Mouse (Mus musculus) midbrain, embryonic 13.5 days (tissue): Measurements from ENCODE around the gene Hoxb8. TPM values are rescaled to one million over a fixed set of nuclear protein-coding genes. Genes with fewer than 3 reads are reported as not detected.

ENCODE experiments used
- ATAC-seq: fragments of 200-750 bp; cut with Nextera tagmentation; 2 replicates; pipeline ENCODE4 v1.8.0; 2017; ENCODE audit warnings: mild to moderate bottlenecking, moderate TSS enrichment, moderate library complexity
- H3K27ac ChIP-seq: fragments of 300-500 bp; sonication (generic); 2 replicates; pipeline ENCODE4 v1.5.1; 2015; ENCODE audit warnings: inconsistent platforms, mild to moderate bottlenecking, moderate library complexity
- H3K27me3 ChIP-seq: fragments of 300-500 bp; sonication (generic); 2 replicates; pipeline ENCODE4 v1.6.1; 2015; ENCODE audit warnings: mild to moderate bottlenecking, inconsistent platforms
- H3K36me3 ChIP-seq: fragments of 300-500 bp; sonication (generic); 2 replicates; pipeline ENCODE4 v1.6.1; 2015; ENCODE audit warnings: mild to moderate bottlenecking, inconsistent platforms
- H3K4me1 ChIP-seq: fragments of 300-500 bp; sonication (generic); replicated peaks from 2 replicates; pipeline ENCODE4 v1.6.1; 2015; ENCODE audit warnings: inconsistent platforms
- H3K4me2 ChIP-seq: fragments of 300-500 bp; sonication (generic); replicated peaks from 2 replicates; pipeline ENCODE4 v1.6.1; 2015; ENCODE audit warnings: moderate library complexity, mild to moderate bottlenecking, inconsistent platforms
- H3K4me3 ChIP-seq: fragments of 300-500 bp; sonication (generic); replicated peaks from 2 replicates; pipeline ENCODE4 v1.5.1; 2015; ENCODE audit warnings: mild to moderate bottlenecking, inconsistent platforms
- H3K9ac ChIP-seq: fragments of 300-500 bp; sonication (generic); replicated peaks from 2 replicates; pipeline ENCODE4 v1.6.1; 2015; ENCODE audit warnings: mild to moderate bottlenecking, inconsistent platforms
- H3K9me3 ChIP-seq: fragments of 300-500 bp; sonication (generic); 2 replicates; pipeline ENCODE4 v1.6.1; 2016; ENCODE audit warnings: mild to moderate bottlenecking, inconsistent platforms
- WGBS: fragments of 180-500 bp; shearing (Covaris S2); methylation state at CpG from one replicate; pipeline ENCODE4 v1.1.7; 2015; 5-methylcytosine and 5-hydroxymethylcytosine counted together
- polyA plus RNA-seq: library from polyadenylated mRNA; unstranded; fragments of >200 nt; fragmentation: Nextera tagmentation; extraction: Ambion mirVana; gene quantifications from 2 replicates; pipeline ENCODE4 v1.2.1, GENCODE M21; 2015

The Hoxb8 gene
- polyA plus RNA-seq, 1 experiment from 2014 or later = not detected

DNA sequence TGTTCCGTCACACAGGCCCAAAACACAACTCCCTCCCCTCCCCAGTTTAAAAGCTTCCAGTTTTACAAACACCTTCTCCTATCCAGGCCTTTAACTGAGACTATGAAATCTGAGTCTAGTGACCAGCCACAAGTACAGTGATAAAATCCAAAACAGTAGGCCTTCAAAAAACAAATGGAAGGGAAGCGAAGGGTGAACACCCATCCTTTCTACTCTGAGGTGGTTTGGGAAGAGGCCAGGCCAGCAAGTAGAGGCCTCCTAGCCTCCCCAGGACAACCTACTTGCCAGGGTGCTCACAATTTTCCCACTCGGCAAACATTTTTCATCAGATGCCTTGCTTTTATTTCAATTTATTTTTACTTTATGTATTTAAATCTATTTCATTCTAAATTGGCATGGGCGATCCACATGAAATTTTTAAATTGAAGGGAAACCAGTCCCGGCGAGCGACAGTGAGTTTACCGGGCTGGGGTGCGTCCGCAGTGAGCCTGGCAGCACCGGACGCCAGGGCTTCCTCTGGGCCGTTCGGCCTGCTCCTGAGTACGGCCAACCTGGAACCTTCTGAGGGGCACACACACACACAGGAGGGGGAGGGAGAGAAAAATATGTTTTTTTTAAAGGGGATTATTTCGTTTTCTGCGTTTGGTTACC is 9.1 kb downstream of the Hoxb8 start:
- H3K4me2 ChIP-seq = no peak overlapping the region
- H3K9ac ChIP-seq = no peak overlapping the region

DNA sequence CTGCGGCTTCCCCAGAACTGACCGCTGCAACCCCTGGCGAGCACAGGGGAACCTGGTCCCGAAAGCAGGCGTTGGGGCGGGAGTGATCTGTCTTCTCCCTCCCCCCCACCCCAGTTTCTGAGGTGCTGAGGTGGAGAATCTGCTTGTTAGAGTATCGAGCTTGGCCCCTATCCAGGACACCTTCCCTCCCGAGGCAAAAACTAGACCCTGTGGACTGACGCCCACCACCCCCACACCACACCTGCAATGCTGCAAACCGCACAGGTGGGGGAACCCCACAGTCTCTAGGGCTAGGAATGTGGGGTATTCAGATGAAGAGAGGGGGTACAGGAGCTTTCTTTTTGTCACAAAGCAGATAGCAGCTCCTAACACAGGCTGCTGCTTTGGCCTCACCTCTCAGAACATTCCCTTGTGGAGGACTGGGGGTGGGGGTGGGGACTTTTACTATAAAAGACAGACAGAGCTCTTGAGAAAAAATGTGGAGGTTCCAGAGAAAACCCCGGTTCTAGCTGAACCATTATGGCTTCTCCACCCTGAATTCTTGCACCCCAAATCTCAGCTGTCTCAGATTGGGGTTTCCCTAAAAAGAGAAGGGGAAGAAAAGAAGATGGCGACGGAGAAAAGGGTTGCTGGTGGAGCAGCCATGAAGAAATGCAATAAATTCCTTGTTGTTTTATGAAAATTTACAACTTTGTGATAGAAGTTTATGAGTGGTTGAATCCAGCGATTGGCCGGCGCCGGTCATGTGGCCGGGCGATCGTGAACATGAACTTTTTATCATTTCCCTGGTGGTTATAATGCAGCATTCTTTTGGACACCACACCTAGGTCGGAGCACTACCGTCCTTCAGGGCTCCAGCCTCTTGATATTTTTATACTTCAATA is 10.2 kb downstream of the Hoxb8 start, which contains the start of gene Hoxb6:
Gene Hoxb6 (plus strand): TSS at position 796 of the 884 bp plus-strand sequence.
- Histone ChIP-seq H3K9ac (no peak within 1 kb of the TSS), H3K27ac (no peak within 1 kb of the TSS), H3K27me3 (peaks cover 98% of the 10 kb centered on the region), H3K9me3 (no peaks in the 10 kb centered on the region), H3K4me1 (0 out of 2 replicates have a peak, but pooled peaks cover under 1% of the 10 kb centered on the region), H3K36me3 (no peaks in the 10 kb centered on the region), H3K4me3 (no peak within 1 kb of the TSS), H3K4me2 (no peak within 1 kb of the TSS)
- WGBS = 2% methylated on average over 22 of the region's 22 CpGs
- no peak for ATAC-seq

More for the DNA sequence above, 9.1 kb downstream of the Hoxb8 start:
- no peaks in the 10 kb centered on the region for H3K9me3 ChIP-seq
- H3K36me3 ChIP-seq = no peaks in the 10 kb centered on the region
- no peak overlapping the region for H3K4me3 ChIP-seq
- no peak for ATAC-seq
- H3K4me1 ChIP-seq = 0 out of 2 replicates have a peak, but pooled peaks cover 4% of the 10 kb centered on the region
- peaks cover 98% of the 10 kb centered on the region for H3K27me3 ChIP-seq
- WGBS = 2% methylated on average over 17 of the region's 17 CpGs
- no peak overlapping the region for H3K27ac ChIP-seq

- WGBS = under 1% methylated on average over 12 of the region's 12 CpGs
- Histone ChIP-seq H3K9me3 (no peaks in the 10 kb centered on the region), H3K4me3 (no peak overlapping the region), H3K4me1 (no peaks in the 10 kb centered on the region), H3K9ac (no peak overlapping the region), H3K27ac (no peak overlapping the region), H3K36me3 (no peaks in the 10 kb centered on the region), H3K4me2 (no peak overlapping the region), H3K27me3 (peaks cover 98% of the 10 kb centered on the region)
- ATAC-seq = no peak
These were observed 11.0 kb downstream of the Hoxb8 start for GRCm38 (mm10) chr11:96292565-96293301.

DNA sequence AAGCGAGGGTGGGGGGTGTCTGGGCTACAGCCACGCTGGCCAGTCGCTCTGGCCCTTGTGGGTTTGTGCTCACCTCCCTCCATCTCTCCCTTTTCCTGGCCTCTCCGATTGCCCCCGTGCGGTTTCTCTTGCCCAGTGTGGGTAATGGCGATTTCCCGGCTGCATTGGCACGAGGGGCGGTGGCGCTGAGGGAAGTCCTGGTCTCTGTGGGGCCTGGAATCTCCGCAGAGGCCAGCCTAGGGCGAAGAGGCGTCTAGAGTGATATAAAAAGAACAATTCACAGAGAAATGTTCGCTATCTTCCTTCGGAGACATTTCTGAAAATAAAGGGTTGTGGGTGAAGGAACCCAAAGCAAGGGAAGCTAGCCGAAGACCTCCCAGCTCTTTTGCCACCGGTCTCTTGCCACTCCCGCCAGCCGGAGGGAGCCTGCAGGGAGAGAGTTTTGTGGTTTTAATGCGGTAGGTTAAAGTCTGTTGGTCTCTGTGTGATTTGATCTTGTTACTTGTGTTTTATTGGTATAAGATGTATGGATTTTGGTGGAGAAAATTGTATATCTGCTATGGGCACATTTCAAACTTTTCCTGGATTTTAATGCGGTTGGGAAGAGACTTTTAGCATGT is 11.7 kb downstream of the Hoxb8 start:
- Histone ChIP-seq H3K4me1 (no peaks in the 10 kb centered on the region), H3K27me3 (peaks cover 98% of the 10 kb centered on the region), H3K4me3 (no peak overlapping the region), H3K27ac (no peak overlapping the region), H3K36me3 (no peaks in the 10 kb centered on the region), H3K9me3 (no peaks in the 10 kb centered on the region), H3K9ac (no peak overlapping the region), H3K4me2 (no peak overlapping the region)
- under 1% methylated on average over 22 of the region's 22 CpGs for WGBS
- ATAC-seq = no peak

GRCm38 (mm10) chr11:96294245-96295091 is 12.8 kb downstream of the Hoxb8 start:
- no peak for ATAC-seq
- no peak overlapping the region for H3K9ac ChIP-seq

DNA sequence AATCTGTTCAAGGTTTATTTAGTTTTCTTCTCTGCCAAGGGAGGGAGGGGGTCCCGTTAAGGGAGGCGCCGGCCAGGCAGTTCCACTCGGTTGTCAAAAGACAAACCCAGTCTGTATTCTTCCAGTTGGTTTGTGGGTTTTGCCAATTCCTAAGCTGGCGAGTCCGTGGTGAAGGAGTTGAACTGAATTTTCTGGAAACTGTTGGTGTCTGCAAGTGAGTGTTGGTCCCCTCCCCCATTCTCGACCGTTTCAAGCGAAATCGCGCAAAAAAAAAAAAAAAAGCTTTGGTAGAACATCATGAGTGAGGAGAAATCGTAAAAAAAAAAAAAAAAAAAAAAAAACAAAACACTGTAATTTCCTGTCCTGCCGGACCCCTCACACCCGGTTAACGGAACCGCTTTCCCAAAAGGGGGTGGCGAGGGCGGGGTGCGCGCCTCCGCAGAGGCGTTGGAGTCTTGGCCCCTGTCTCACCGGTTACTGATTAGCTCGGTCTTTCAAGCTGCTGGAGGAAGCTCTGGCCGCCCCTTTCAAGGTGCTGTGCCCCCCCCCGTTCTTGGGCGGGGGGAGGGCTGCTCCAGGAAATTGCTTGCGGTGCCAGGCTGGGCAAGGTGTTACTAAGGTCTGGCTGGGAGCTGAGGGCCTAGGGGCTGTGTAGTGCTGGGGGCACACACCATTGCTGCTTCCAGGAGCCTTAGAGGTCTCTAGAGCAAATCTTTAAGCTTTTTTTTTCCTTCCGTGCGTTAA is 13.6 kb downstream of the Hoxb8 start:
- Histone ChIP-seq H3K9me3 (no peaks in the 10 kb centered on the region), H3K4me2 (no peak overlapping the region), H3K9ac (no peak overlapping the region), H3K36me3 (no peaks in the 10 kb centered on the region), H3K27ac (no peak overlapping the region), H3K4me1 (0 out of 2 replicates have a peak, but pooled peaks cover 3% of the 10 kb centered on the region), H3K27me3 (peaks cover 98% of the 10 kb centered on the region), H3K4me3 (no peak overlapping the region)
- no peak for ATAC-seq
- WGBS = under 1% methylated on average over 30 of the region's 30 CpGs

More at GRCm38 (mm10) chr11:96294245-96295091, 12.8 kb downstream of the Hoxb8 start:
- Histone ChIP-seq H3K4me1 (0 out of 2 replicates have a peak, but pooled peaks cover 3% of the 10 kb centered on the region), H3K27ac (no peak overlapping the region), H3K4me2 (no peak overlapping the region), H3K4me3 (no peak overlapping the region), H3K27me3 (peaks cover 98% of the 10 kb centered on the region), H3K36me3 (no peaks in the 10 kb centered on the region), H3K9me3 (no peaks in the 10 kb centered on the region)
- WGBS = under 1% methylated on average over 32 of the region's 32 CpGs

- no peaks in the 10 kb centered on the region for H3K36me3 ChIP-seq
- H3K4me1 ChIP-seq = 0 out of 2 replicates have a peak, but pooled peaks cover 3% of the 10 kb centered on the region
- no peaks in the 10 kb centered on the region for H3K9me3 ChIP-seq
- H3K27me3 ChIP-seq = peaks cover 100% of the 10 kb centered on the region
- no peak overlapping the region for H3K4me2 ChIP-seq
- ATAC-seq = no peak
- no peak overlapping the region for H3K4me3 ChIP-seq
- H3K9ac ChIP-seq = no peak overlapping the region
- H3K27ac ChIP-seq = no peak overlapping the region
- WGBS = 2% methylated on average over 2 of the region's 2 CpGs
These were observed 15.3 kb downstream of the Hoxb8 start for GRCm38 (mm10) chr11:96296997-96297396.

DNA sequence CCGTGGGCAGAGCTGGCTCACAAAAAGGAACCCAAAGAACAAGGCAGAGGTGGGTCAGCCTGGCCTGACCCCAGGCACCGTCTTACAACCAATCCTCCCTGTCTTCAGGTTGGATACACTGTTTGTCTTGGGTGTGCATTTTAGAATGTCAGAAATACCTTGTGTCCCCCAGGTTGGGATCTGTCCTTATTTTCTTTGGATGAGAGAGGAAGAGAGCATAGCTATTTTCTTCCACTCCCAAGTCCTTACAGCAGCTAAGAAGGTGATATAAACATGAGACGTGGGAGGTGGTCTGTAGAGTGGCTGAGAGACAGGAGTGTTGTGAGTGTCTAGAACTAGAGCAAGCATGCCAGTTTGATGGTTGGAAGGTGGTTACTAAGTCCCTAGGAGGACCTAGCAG is 15.7 kb downstream of the Hoxb8 start:
- Histone ChIP-seq H3K27ac (no peak overlapping the region), H3K27me3 (peaks cover 100% of the 10 kb centered on the region), H3K4me2 (no peak overlapping the region), H3K4me1 (0 out of 2 replicates have a peak, but pooled peaks cover 3% of the 10 kb centered on the region), H3K36me3 (no peaks in the 10 kb centered on the region), H3K9ac (no peak overlapping the region), H3K9me3 (no peaks in the 10 kb centered on the region), H3K4me3 (no peak overlapping the region)
- WGBS = 1% methylated on average over 3 of the region's 3 CpGs
- ATAC-seq = no peak

DNA sequence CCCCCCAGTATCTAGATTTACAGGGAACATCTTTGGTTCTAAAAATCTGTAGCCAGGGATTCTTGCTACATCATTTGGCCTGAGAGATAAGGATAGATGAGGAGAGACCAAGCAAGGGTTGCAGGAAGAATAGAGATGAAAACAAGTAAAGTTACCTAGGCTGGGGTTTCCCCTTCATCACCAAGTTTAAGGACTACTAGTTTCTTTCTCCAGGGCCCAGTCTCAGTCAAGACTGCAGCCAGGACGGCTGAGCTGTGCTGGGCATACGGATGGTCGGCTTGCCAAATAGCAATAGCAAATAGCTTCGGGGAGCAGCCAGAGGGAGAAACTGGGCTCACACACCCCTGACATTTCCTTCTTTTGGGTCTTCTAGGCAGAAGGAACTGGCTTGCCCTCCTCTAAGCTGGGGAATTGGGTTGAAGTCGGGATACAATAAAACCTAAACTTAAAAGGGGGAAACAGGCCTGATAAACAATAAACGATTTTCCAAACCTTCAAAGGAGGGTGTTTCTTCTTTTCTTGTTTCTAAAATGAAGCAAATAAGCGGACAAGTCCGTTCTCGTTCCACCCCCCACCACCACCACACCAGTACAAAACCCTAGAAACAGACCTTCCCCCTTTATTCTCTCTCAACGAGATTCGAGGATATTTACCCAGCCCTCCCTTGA is 16.4 kb downstream of the Hoxb8 start:
- no peak overlapping the region for H3K27ac ChIP-seq
- 3% methylated on average over 11 of the region's 11 CpGs for WGBS
- H3K9ac ChIP-seq = no peak overlapping the region
- ATAC-seq = no peak
- no peak overlapping the region for H3K4me3 ChIP-seq
- peaks cover 100% of the 10 kb centered on the region for H3K27me3 ChIP-seq
- H3K36me3 ChIP-seq = no peaks in the 10 kb centered on the region
- no peaks in the 10 kb centered on the region for H3K9me3 ChIP-seq
- no peak overlapping the region for H3K4me2 ChIP-seq
- H3K4me1 ChIP-seq = 0 out of 2 replicates have a peak, but pooled peaks cover 3% of the 10 kb centered on the region
